Mouse (Mus musculus): ENCODE measurements at regions not wholly inside any gene's neighbourhood (a gene's known extent, or its start where the extent isn't known, plus 50 kb on each side); places are given as distances from the start of the nearest gene placed in this dataset.

DNA sequence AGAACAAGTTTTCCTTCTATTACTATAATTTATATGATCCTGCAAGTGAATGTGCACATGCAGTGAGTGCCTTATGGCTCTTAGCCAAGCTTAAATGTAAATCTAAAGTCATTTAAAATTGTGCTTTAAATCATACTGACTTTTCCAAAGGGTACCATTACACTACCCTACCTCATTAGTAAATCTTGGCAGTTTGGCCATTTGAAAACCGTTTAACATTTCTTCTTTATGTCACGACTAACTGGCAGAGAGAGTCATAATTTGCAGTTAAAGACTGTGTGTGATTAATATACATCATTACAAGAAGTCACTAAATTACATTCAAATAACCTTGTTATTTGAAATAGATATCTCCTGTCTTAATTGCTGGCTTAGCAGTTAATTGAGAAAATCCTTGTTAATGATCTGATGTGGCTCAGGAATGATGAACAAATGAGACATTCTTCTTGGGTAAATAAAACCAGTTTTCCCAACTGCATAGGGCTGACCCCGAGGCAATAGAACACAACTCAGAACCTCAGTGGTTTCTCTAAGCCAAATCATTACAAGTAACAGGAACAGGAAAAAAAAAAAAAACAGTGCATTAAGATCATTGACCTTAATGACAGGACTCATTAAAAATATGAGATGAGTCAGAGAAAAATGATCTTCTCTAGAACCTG is 173.1 kb upstream of the Zfp804b start:
- Histone ChIP-seq H3K27ac (ENCODE audit: low read depth, low read length) (no peak overlapping the region), H3K9ac (ENCODE audit: low read depth, low read length) (no peak overlapping the region), H3K4me3 (ENCODE audit: low read depth, low read length) (no peak overlapping the region), H3K4me1 (replicated peaks; ENCODE audit: control insufficient read depth, insufficient read depth, low read length) (no peaks in the 10 kb centered on the region), H3K4me2 (replicated peaks; ENCODE audit: low read depth) (no peak overlapping the region), H3K27me3 (replicated peaks; ENCODE audit: control insufficient read depth, insufficient read depth, low read length) (no peaks in the 10 kb centered on the region), H3K9me3 (ENCODE audit: control insufficient read depth) (no peaks in the 10 kb centered on the region), H3K36me3 (ENCODE audit: control insufficient read depth, insufficient read depth) (no peaks in the 10 kb centered on the region)
- ATAC-seq = no peak
- WGBS = 58% methylated on average over 3 of the region's 3 CpGs
- TF ChIP-seq CTCF (IDR thresholded peaks at IDR 0.05; ENCODE audit: low read depth) = no peak

DNA sequence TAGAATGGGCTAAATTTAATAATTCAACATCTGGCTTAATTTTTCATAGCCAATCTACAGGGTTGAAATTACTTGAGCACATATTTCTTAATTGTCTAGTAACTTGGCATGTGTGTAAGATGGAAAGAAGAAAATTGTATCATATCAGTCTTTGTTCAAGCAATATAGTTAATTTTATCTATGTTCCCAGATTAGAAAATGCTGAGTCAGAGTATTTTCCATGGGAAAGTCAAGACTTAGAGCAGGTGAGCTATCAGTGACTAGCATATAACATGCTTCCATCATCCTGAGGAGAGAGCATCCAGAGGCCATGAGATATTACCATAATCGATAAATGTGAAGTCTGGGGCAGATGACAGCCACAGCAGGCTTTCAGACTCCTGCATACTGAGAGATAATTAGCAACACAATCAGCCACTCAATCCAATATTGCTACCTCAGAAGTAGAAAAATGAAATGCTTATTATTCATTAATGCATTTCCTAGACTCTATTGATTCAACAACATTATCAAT is 188.2 kb upstream of the Zfp804b start:
- H3K36me3 ChIP-seq (ENCODE audit: control insufficient read depth, insufficient read depth) = no peaks in the 10 kb centered on the region
- no peak for TF ChIP-seq CTCF (IDR thresholded peaks at IDR 0.05; ENCODE audit: low read depth)

DNA sequence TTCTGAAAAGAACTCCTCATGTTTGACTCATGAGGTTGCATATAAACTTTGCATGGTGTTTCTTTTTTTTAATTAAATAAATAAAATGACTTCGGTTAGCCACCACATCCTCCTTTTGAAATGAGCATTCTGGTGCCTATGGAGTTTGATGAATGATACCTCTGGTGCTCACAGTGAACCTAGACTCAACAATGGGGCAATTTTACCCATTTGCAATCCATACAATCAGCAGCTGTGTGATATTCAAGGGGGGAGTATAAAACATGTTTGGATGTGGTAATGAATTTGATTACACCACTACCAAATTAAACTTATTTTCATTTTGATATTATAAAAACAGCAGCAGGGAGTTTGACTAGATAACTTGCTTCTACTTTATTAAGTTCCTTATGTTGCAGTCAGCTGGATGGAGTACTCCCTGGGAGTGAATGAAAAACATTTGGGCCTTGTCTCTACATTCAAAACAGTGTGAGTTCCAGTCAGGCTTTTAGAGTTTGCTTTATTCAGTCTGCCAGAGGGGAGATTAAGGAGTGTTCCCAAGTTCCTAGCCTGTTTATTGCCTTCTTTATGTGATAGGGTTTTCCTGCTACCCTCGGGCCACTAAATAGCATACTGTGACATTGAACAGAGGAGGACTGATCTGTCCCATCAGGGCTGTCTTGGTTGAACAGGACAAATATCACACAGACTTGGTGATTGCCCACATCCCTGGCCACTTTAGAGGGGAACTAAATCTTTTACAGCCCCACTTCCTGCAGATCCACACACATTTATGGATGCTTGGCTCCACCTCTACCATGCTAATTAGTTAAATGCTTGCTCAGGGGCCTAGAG is 195.5 kb upstream of the Zfp804b start:
- Histone ChIP-seq H3K4me3 (ENCODE audit: low read depth, low read length) (no peak overlapping the region), H3K4me1 (replicated peaks; ENCODE audit: control insufficient read depth, insufficient read depth, low read length) (no peaks in the 10 kb centered on the region), H3K9ac (ENCODE audit: low read depth, low read length) (no peak overlapping the region), H3K9me3 (ENCODE audit: control insufficient read depth) (no peaks in the 10 kb centered on the region), H3K27me3 (replicated peaks; ENCODE audit: control insufficient read depth, insufficient read depth, low read length) (no peaks in the 10 kb centered on the region), H3K27ac (ENCODE audit: low read depth, low read length) (no peak overlapping the region), H3K36me3 (ENCODE audit: control insufficient read depth, insufficient read depth) (no peaks in the 10 kb centered on the region), H3K4me2 (replicated peaks; ENCODE audit: low read depth) (no peak overlapping the region)
- 43% methylated on average over 2 of the region's 2 CpGs for WGBS
- TF ChIP-seq CTCF (IDR thresholded peaks at IDR 0.05; ENCODE audit: low read depth) = no peak
- ATAC-seq = no peak

More for the DNA sequence above, 188.2 kb upstream of the Zfp804b start:
- H3K9me3 ChIP-seq (ENCODE audit: control insufficient read depth) = no peaks in the 10 kb centered on the region
- ATAC-seq = no peak
- 80% methylated on average over 1 of the region's 1 CpGs for WGBS
- H3K27me3 ChIP-seq (replicated peaks; ENCODE audit: control insufficient read depth, insufficient read depth, low read length) = no peaks in the 10 kb centered on the region
- no peak overlapping the region for H3K9ac ChIP-seq (ENCODE audit: low read depth, low read length)
- H3K4me2 ChIP-seq (replicated peaks; ENCODE audit: low read depth) = no peak overlapping the region
- no peaks in the 10 kb centered on the region for H3K4me1 ChIP-seq (replicated peaks; ENCODE audit: control insufficient read depth, insufficient read depth, low read length)
- no peak overlapping the region for H3K27ac ChIP-seq (ENCODE audit: low read depth, low read length)
- H3K4me3 ChIP-seq (ENCODE audit: low read depth, low read length) = no peak overlapping the region

DNA sequence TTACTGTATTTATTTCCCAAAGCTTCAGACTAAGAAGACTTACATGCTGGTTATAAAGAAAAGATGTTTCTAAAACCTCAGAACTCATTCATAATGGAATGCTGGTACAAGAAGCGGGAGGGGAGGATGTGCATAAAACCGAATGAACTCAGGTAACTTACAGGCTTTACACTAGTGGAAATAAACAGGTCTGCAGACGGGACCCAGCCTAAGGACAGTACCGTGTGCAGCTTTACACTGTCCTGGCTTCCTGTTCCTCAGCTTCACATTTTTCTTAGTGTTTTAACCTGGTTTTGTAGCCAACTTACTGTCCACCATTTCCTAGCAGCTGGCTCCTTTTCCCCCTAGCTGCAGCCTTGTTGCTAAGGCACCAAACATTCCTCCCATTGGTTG is 196.1 kb upstream of the Zfp804b start:
- no peak for TF ChIP-seq CTCF (IDR thresholded peaks at IDR 0.05; ENCODE audit: low read depth)
- Histone ChIP-seq H3K27ac (ENCODE audit: low read depth, low read length) (no peak overlapping the region), H3K4me1 (replicated peaks; ENCODE audit: control insufficient read depth, insufficient read depth, low read length) (no peaks in the 10 kb centered on the region), H3K9ac (ENCODE audit: low read depth, low read length) (no peak overlapping the region), H3K4me3 (ENCODE audit: low read depth, low read length) (no peak overlapping the region), H3K4me2 (replicated peaks; ENCODE audit: low read depth) (no peak overlapping the region), H3K9me3 (ENCODE audit: control insufficient read depth) (no peaks in the 10 kb centered on the region), H3K36me3 (ENCODE audit: control insufficient read depth, insufficient read depth) (no peaks in the 10 kb centered on the region), H3K27me3 (replicated peaks; ENCODE audit: control insufficient read depth, insufficient read depth, low read length) (no peaks in the 10 kb centered on the region)
- ATAC-seq = no peak
- WGBS = 73% methylated on average over 4 of the region's 4 CpGs

DNA sequence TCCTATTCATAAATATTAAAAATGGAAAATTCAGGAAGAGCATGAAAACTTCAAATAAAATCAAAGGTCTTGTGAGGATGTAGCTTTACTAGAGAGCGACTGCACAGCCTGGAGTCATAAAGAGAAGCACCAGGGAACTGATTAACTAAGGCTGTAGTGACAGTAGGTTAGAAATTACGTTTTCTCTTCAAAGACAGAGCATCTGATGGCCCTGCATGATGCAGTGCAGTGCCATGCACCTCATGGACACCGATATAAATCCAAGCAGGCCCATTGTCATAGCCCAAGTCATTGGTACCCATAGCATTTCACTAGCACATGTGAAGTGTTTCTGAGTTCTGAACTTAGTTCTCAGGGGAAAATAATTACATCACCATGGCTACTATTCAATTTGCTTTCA is 199.3 kb upstream of the Zfp804b start:
- no peak overlapping the region for H3K27ac ChIP-seq (ENCODE audit: low read depth, low read length)
- no peak overlapping the region for H3K9ac ChIP-seq (ENCODE audit: low read depth, low read length)
- WGBS = 59% methylated on average over 3 of the region's 3 CpGs
- H3K4me2 ChIP-seq (replicated peaks; ENCODE audit: low read depth) = no peak overlapping the region
- H3K36me3 ChIP-seq (ENCODE audit: control insufficient read depth, insufficient read depth) = no peaks in the 10 kb centered on the region
- no peaks in the 10 kb centered on the region for H3K27me3 ChIP-seq (replicated peaks; ENCODE audit: control insufficient read depth, insufficient read depth, low read length)
- ATAC-seq = no peak
- H3K9me3 ChIP-seq (ENCODE audit: control insufficient read depth) = no peaks in the 10 kb centered on the region
- H3K4me3 ChIP-seq (ENCODE audit: low read depth, low read length) = no peak overlapping the region
- no peak for TF ChIP-seq CTCF (IDR thresholded peaks at IDR 0.05; ENCODE audit: low read depth)
- H3K4me1 ChIP-seq (replicated peaks; ENCODE audit: control insufficient read depth, insufficient read depth, low read length) = no peaks in the 10 kb centered on the region

DNA sequence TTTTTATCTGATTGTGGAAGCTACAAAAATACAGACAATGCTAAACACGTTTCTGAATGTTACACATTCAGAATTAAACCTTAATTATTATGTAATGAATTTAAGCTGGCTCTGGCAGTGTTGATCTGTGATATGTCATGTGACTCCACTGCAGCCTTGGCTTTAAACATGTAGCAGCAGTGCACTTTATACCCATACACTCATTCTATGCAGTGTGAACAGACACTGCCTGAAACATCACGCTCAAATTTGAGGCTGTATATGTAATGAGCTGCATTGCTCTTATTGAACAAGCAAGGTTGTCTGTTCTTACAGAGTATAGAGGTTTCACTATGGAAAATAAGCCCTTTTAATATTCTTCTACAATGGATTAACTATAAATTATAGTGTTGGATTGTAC is 235.9 kb upstream of the Zfp804b start:
- Histone ChIP-seq H3K9ac (ENCODE audit: low read depth, low read length) (no peak overlapping the region), H3K4me2 (replicated peaks; ENCODE audit: low read depth) (no peak overlapping the region), H3K4me3 (ENCODE audit: low read depth, low read length) (no peak overlapping the region), H3K4me1 (replicated peaks; ENCODE audit: control insufficient read depth, insufficient read depth, low read length) (no peaks in the 10 kb centered on the region), H3K36me3 (ENCODE audit: control insufficient read depth, insufficient read depth) (no peaks in the 10 kb centered on the region), H3K27ac (ENCODE audit: low read depth, low read length) (no peak overlapping the region), H3K9me3 (ENCODE audit: control insufficient read depth) (no peaks in the 10 kb centered on the region), H3K27me3 (replicated peaks; ENCODE audit: control insufficient read depth, insufficient read depth, low read length) (no peaks in the 10 kb centered on the region)
- no peak for TF ChIP-seq CTCF (IDR thresholded peaks at IDR 0.05; ENCODE audit: low read depth)
- ATAC-seq = no peak
- WGBS = 62% methylated on average over 2 of the region's 2 CpGs

All from intestine, postnatal 0 days (tissue).